ENCODE assay signal across 20 mouse cellular contexts in the genomic region with DNA sequence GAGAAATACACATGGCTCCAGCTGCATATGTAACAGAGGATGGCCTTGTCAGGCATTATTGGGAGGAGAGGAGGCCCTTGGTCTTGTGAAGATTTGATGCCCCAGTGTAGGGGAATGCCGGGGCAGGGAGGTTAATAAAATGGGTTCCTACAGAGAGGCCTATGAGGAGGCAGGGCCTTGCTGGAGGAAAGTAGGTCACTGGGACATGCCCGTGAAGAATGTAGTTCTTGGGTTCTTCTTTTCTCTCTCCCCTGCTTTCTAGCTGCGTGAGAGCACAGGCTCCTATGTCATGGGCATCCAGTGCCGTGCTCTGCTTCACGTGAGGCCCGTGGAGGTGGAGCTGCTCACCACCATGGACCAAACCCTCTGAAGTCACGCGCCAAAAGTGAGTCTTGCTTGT. TPM values are rescaled to one million over a fixed set of nuclear protein-coding genes. Genes with fewer than 3 reads are reported as not detected.
DNase-seq lines count a peak whose midpoint lies in the region; ATAC-seq lines count a peak whose summit lies in the region.
"Had no signal": no experiment of that assay in that cellular context is flagged by ENCODE, and none has a peak within 500 bp of the region (broad histone marks: within the 10 kb centered on the region; RNA-seq: fewer than 3 reads in every experiment).

No protein-coding gene starts in this region.

- H3K4me1 ChIP-seq in midbrain, embryonic 13.5 days (replicated peaks): peaks cover 75% of the 10 kb centered on the region
- peaks cover 40% of the 10 kb centered on the region for H3K4me1 ChIP-seq in midbrain, embryonic 14.5 days (ENCODE audit: control insufficient read depth, insufficient read depth, low read length)
- peaks cover 40% of the 10 kb centered on the region for H3K4me1 ChIP-seq in forebrain, embryonic 14.5 days (ENCODE audit: control insufficient read depth, insufficient read depth, low read length)

- peak; percentile 47; the same call in 1 of the 2 replicates for ATAC-seq in frontal cortex, adult (ENCODE audit: low TSS enrichment)
- ATAC-seq in midbrain, embryonic 13.5 days: no peak
- no peak for ATAC-seq in midbrain, embryonic 14.5 days (ENCODE audit: low FRiP score, low TSS enrichment)
- ATAC-seq in forebrain, embryonic 14.5 days: no peak
- ATAC-seq in megakaryocyte-erythroid progenitor cell, adult 5-6 weeks (replicated peaks; ENCODE audit: low FRiP score, low TSS enrichment, poor library complexity, severe bottlenecking): no peak
- ATAC-seq: liver, postnatal 0 days had no signal

- no peak overlapping the region for H3K9ac ChIP-seq in midbrain, embryonic 13.5 days (replicated peaks)
- no peak overlapping the region for H3K9ac ChIP-seq in midbrain, embryonic 14.5 days (replicated peaks; ENCODE audit: low read length)
- H3K9ac ChIP-seq in forebrain, embryonic 14.5 days (ENCODE audit: low read length): peak overlapping the region; percentile 35
- H3K9ac ChIP-seq: embryonic facial prominence, embryonic 12.5 days; liver, postnatal 0 days; neural tube, embryonic 15.5 days had no signal

- DNase-seq in frontal cortex, postnatal 25 days (ENCODE audit: low spot score in 2 of 2): no peak
- DNase-seq in midbrain, embryonic 14.5 days: no peak
- DNase-seq in forebrain, embryonic 14.5 days (ENCODE audit: low spot score): no peak
- DNase-seq in thymus, postnatal 25 days: peak; percentile 13
- DNase-seq in urinary bladder, adult 18-20 months (ENCODE audit: low spot score in 2 of 2): no peak
- DNase-seq: adrenal gland, postnatal 36 days; cerebellum, postnatal 36 days; heart, postnatal 14 days; kidney, adult 11 months; kidney, postnatal 25 days; left cerebral cortex, postnatal 4 days; liver, postnatal 0 days; lung, postnatal 36 days; right cerebral cortex, adult 18-20 months had no signal

- H3K4me3 ChIP-seq in midbrain, embryonic 13.5 days (replicated peaks): no peak overlapping the region
- no peak overlapping the region for H3K4me3 ChIP-seq in midbrain, embryonic 14.5 days (replicated peaks; ENCODE audit: low read depth, low read length)
- H3K4me3 ChIP-seq in forebrain, embryonic 14.5 days (ENCODE audit: low read depth, low read length): no peak overlapping the region
- H3K4me3 ChIP-seq: embryonic facial prominence, embryonic 12.5 days; neural tube, embryonic 15.5 days had no signal

- no peaks in the 10 kb centered on the region for H3K9me3 ChIP-seq in midbrain, embryonic 13.5 days
- no peaks in the 10 kb centered on the region for H3K9me3 ChIP-seq in midbrain, embryonic 14.5 days (ENCODE audit: control insufficient read depth, low read length)
- no peaks in the 10 kb centered on the region for H3K9me3 ChIP-seq in forebrain, embryonic 14.5 days (replicated peaks; ENCODE audit: control insufficient read depth, low read length)
- H3K9me3 ChIP-seq: embryonic facial prominence, embryonic 12.5 days; G1E; neural tube, embryonic 15.5 days had no signal

- H3K4me2 ChIP-seq in midbrain, embryonic 13.5 days (replicated peaks): peak overlapping the region; percentile 4; the same call in 1 of the 2 replicates
- H3K4me2 ChIP-seq in midbrain, embryonic 14.5 days (ENCODE audit: low read length): no peak overlapping the region
- H3K4me2 ChIP-seq in forebrain, embryonic 14.5 days (ENCODE audit: low read length): peak overlapping the region; percentile 33
- H3K4me2 ChIP-seq: embryonic facial prominence, embryonic 12.5 days; neural tube, embryonic 15.5 days had no signal

- 79% methylated on average over 8 of the region's 8 CpGs for WGBS in midbrain, embryonic 13.5 days
- 63% methylated on average over 8 of the region's 8 CpGs for WGBS in midbrain, embryonic 14.5 days
- 55% methylated on average over 8 of the region's 8 CpGs for WGBS in forebrain, embryonic 14.5 days

- H3K27ac ChIP-seq in midbrain, embryonic 13.5 days: no peak overlapping the region
- H3K27ac ChIP-seq in midbrain, embryonic 14.5 days (replicated peaks; ENCODE audit: low read depth, low read length): no peak overlapping the region
- peak overlapping the region; percentile 64; the same call in 1 of the 2 replicates for H3K27ac ChIP-seq in forebrain, embryonic 14.5 days (ENCODE audit: low read depth, low read length)
- H3K27ac ChIP-seq: embryonic facial prominence, embryonic 12.5 days; neural tube, embryonic 15.5 days had no signal

- H3K27me3 ChIP-seq in midbrain, embryonic 13.5 days: peaks cover 5% of the 10 kb centered on the region
- no peaks in the 10 kb centered on the region for H3K27me3 ChIP-seq in midbrain, embryonic 14.5 days (ENCODE audit: control insufficient read depth, insufficient read depth, low read length)
- no peaks in the 10 kb centered on the region for H3K27me3 ChIP-seq in forebrain, embryonic 14.5 days (replicated peaks; ENCODE audit: control insufficient read depth, insufficient read depth, low read length)
- H3K27me3 ChIP-seq: embryonic facial prominence, embryonic 12.5 days had no signal

- H3K36me3 ChIP-seq in midbrain, embryonic 13.5 days: 0 out of 2 replicates have a peak, but pooled peaks cover 3% of the 10 kb centered on the region
- H3K36me3 ChIP-seq in midbrain, embryonic 14.5 days (ENCODE audit: control insufficient read depth, insufficient read depth, low read length): no peaks in the 10 kb centered on the region
- H3K36me3 ChIP-seq in forebrain, embryonic 14.5 days (ENCODE audit: control insufficient read depth, insufficient read depth, low read length): no peaks in the 10 kb centered on the region
- H3K36me3 ChIP-seq: embryonic facial prominence, embryonic 12.5 days; G1E; neural tube, embryonic 15.5 days had no signal

RNA-seq across cellular contexts. Expression of a gene that starts 9.5 kb away (rescaled TPM):
- 9.2 and 10.7 TPM in 2 replicates for polyA plus RNA-seq in midbrain, embryonic 13.5 days (2015; fragmentation: Nextera tagmentation; extraction: Ambion mirVana)
- polyA plus RNA-seq in midbrain, embryonic 14.5 days (2014; fragmentation: Nextera tagmentation; extraction: Ambion mirVana): 3.5 and 6.4 TPM in 2 replicates
- polyA plus RNA-seq in forebrain, embryonic 14.5 days (2014; fragmentation: Nextera tagmentation; extraction: Ambion mirVana): 10.5 and 11.0 TPM in 2 replicates
- total RNA-seq in megakaryocyte-erythroid progenitor cell, adult 5-6 weeks (2014; fragmentation: Nextera tagmentation): 1.8 TPM in 1 of 2 replicates, not detected in the other
- total RNA-seq in megakaryocyte-erythroid progenitor cell, adult 5-6 weeks (2017): 3.0 and 9.2 TPM in 2 replicates
